Mouse (Mus musculus) lung, adult 2 months (tissue): ENCODE measurements around the gene Grik2.

Experiments
- CTCF ChIP-seq: fragments of 200-500 bp; IDR thresholded peaks from 2 replicates; pipeline ENCODE4 v1.5.1; 2011; ENCODE audit warnings: mild to moderate bottlenecking, low read length, control low read depth; ENCODE audit not compliant: insufficient read depth
- POLR2A ChIP-seq: fragments of 200-500 bp; IDR thresholded peaks from 2 replicates; pipeline ENCODE4 v1.6.1; 2011; ENCODE audit warnings: low read depth, mild to moderate bottlenecking, control low read depth, low read length, borderline replicate concordance; ENCODE audit errors: extremely low read depth

GRCm38 (mm10) chr10:49142658-49143057 is 645.9 kb downstream of the Grik2 start:
- TF ChIP-seq CTCF, result no peak
- no peak for TF ChIP-seq POLR2A
